Mouse (Mus musculus): ENCODE measurements around the gene Psmc6.

Psmc6 gene

GRCm38 (mm10) chr14:45350931-45351859, 21.6 kb downstream of the Psmc6 start, which contains the start of gene Styx:
Styx (plus strand) TSS chr14:45351093.
- DNase-seq (ENCODE audit: low spot score): peak; percentile 89

- no peak for DNase-seq (ENCODE audit: low spot score)
Measured at GRCm38 (mm10) chr14:45364211-45365195, 34.9 kb downstream of the Psmc6 start.

DNA sequence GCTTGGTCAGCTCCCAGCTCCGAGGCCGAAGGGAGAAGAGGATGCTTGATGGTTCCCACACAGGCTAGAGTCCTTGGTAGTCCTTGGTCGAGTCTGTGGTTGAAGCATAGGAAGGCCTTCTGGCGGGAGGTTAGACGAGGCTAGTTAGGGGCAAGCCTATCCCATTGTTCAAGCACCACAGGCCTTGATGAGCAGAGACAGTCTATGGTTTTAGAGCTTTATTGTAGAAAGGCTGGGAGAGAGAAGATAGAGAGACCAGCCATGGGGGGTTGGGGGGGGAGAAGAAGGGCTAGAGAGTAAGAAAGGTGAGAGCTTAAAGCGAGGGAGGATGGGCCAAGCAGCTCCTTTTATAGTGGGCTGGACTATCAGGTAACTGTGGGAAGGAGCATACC, 35.6 kb downstream of the Psmc6 start:
- DNase-seq (ENCODE audit: low spot score): no peak

GRCm38 (mm10) chr14:45378771-45379170, 49.2 kb downstream of the Psmc6 start:
- no peak for DNase-seq (ENCODE audit: low spot score)

- DNase-seq (ENCODE audit: low spot score): no peak
Measured at GRCm38 (mm10) chr14:45380756-45381155, 51.2 kb downstream of the Psmc6 start.

DNA sequence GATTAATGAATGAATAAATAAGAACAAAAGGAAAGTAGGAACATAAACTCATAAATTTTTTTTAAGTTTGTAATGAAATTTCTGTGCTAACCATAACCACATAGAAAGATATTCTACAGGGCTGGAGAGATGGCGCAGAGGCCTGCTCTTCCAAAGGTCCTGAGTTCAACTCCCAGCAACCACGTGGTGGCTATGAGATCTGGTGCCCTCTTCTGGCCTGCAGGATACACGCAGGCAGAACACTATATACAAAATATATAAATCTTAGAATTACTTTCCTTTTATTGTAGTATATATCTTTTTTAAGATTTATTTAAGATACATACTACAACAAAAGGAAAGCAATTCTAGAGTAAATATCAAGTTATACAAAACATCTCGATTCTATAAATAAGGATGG, 53.3 kb downstream of the Psmc6 start:
- no peak for DNase-seq (ENCODE audit: low spot score)

GRCm38 (mm10) chr14:45385596-45385995, 56.0 kb downstream of the Psmc6 start:
- DNase-seq (ENCODE audit: low spot score): no peak

DNA sequence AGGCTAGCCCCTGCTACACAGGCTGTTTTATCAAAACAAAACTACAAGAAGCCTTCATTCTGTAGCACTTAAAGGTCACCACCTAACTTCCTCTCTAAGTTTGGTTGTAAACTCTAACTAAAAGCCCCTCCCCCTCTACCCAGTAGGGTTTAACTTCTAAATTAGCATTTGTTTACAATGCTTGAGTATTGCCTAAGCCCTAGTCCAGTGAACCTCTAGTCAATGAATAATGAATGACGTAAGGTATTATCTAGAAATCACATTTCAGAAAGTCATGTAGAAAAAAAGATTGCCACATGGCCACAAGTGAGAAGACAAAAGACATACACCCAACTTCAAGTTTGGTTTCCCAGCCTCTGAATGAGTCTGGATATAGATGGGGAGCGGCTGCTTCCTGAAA, 57.9 kb downstream of the Psmc6 start:
- peak; percentile 7 for DNase-seq (ENCODE audit: low spot score)

GRCm38 (mm10) chr14:45388345-45389181, 59.0 kb downstream of the Psmc6 start:
- peak; percentile 48 for DNase-seq (ENCODE audit: low spot score)

- no peak for DNase-seq (ENCODE audit: low spot score)
Measured at GRCm38 (mm10) chr14:45389194-45389593, 59.6 kb downstream of the Psmc6 start.
